Mouse (Mus musculus) ES-Bruce4 (cell line): Measurements from ENCODE around the gene Apol9b.

ENCODE experiments used
- CTCF ChIP-seq: IDR thresholded peaks from one replicate; pipeline ENCODE4 v1.8.1; 2011; ENCODE audit warnings: low read depth, low read length
- EP300 ChIP-seq: IDR thresholded peaks from 2 replicates; pipeline ENCODE4 v1.6.1; 2011; ENCODE audit warnings: low read depth, low read length; ENCODE audit not compliant: insufficient read depth

DNA sequence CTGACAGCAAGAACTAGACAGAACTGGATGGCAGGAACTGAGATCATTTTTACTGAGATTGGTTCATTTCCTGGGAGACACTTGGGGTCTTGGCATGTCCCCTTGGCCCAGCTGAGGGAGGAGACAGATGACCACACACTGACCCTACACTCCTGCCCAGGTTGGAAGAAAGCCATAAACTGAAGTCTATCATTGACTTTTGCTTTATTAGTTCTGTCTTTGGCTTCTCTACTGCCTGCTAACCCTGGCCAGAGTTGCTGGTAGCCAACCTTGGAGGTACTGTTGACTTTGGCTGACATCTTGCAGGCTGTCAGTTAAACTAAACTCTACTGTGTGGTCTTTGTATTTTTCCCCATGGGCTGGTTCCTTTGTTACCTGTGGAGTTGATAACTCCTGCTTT lies 16.2 kb downstream of the Apol9b start:
- TF ChIP-seq CTCF (no peak), EP300 (no peak)
